ENCODE assay signal across 11 mouse cellular contexts in the genomic region with DNA sequence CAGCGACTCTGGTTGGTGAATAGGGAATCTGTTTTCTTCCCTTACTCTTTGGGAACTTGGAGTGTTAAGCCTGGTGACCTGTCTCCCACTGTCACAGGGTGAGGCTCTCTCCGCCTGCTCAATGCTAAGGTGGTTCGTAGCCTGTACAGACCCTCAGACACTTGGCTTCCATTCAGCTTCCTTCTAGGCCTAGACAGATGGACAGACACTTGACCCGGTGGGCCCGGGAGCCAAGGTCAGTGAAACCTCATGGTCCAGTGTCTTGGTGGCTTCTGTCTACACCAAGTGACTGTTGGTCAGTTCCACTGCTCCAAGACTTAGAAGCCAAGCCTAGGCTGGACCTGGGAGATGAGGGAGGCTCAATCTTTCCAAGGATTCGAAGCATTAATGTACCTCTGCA. TPM values are rescaled to one million over a fixed set of nuclear protein-coding genes. Genes with fewer than 3 reads are reported as not detected.
A peak's percentile ranks its signal among the peaks of the same experiment; 100 is the strongest.
DNase-seq lines count a peak whose midpoint lies in the region; ATAC-seq and TF ChIP-seq lines count a peak whose summit lies in the region.
"Had no signal": no experiment of that assay in that cellular context is flagged by ENCODE, and none has a peak within 500 bp of the region (broad histone marks: within the 10 kb centered on the region; RNA-seq: fewer than 3 reads in every experiment).

No protein-coding gene starts in this region.

- H3K9ac ChIP-seq in heart, embryonic 14.5 days (ENCODE audit: low read length): peak overlapping the region; percentile 84
- H3K9ac ChIP-seq in lung, postnatal 0 days (replicated peaks; ENCODE audit: low read depth): peak overlapping the region; percentile 93
- peak overlapping the region; percentile 86; the same call in 1 of the 2 replicates for H3K9ac ChIP-seq in heart, postnatal 0 days (replicated peaks; ENCODE audit: low read depth, low read length)
- H3K9ac ChIP-seq in stomach, embryonic 16.5 days (ENCODE audit: low read length): peak overlapping the region; percentile 75

- no peak for TF ChIP-seq CTCF in lung, postnatal 0 days (IDR thresholded peaks at IDR 0.05)
- TF ChIP-seq CTCF in heart, postnatal 0 days (IDR thresholded peaks at IDR 0.05; ENCODE audit: low read depth): no peak

- H3K27me3 ChIP-seq in heart, embryonic 14.5 days (ENCODE audit: control insufficient read depth, insufficient read depth, low read length): 0 out of 2 replicates have a peak, but pooled peaks cover 9% of the 10 kb centered on the region
- no peaks in the 10 kb centered on the region for H3K27me3 ChIP-seq in lung, postnatal 0 days (replicated peaks; ENCODE audit: insufficient read depth, low read length)
- H3K27me3 ChIP-seq in heart, postnatal 0 days (ENCODE audit: control insufficient read depth, insufficient read depth, low read length): no peaks in the 10 kb centered on the region
- H3K27me3 ChIP-seq in stomach, embryonic 16.5 days (ENCODE audit: control insufficient read depth, insufficient read depth, low read length): no peaks in the 10 kb centered on the region

- no peak for TF ChIP-seq EP300 in lung, postnatal 0 days (IDR thresholded peaks at IDR 0.05)
- no peak for TF ChIP-seq EP300 in heart, postnatal 0 days (IDR thresholded peaks at IDR 0.05; ENCODE audit: low read depth)

- H3K4me1 ChIP-seq in heart, embryonic 14.5 days (ENCODE audit: control insufficient read depth in 2 of 2, insufficient read depth in 2 of 2, low read length in 2 of 2): peaks cover 6 to 14% of the 10 kb centered on the region in 2 experiments; a peak in 3 of 4 replicates
- no peaks in the 10 kb centered on the region; the same call in 1 of the 2 replicates for H3K4me1 ChIP-seq in lung, postnatal 0 days (ENCODE audit: insufficient read depth, low read depth, low read length)
- H3K4me1 ChIP-seq in heart, postnatal 0 days (ENCODE audit: control insufficient read depth, insufficient read depth): peaks cover 16% of the 10 kb centered on the region; the same call in 1 of the 2 replicates
- peaks cover 22% of the 10 kb centered on the region for H3K4me1 ChIP-seq in stomach, embryonic 16.5 days (ENCODE audit: control insufficient read depth, insufficient read depth, low read length)

- H3K4me2 ChIP-seq in heart, embryonic 14.5 days (ENCODE audit: low read length): peak overlapping the region; percentile 98
- H3K4me2 ChIP-seq in lung, postnatal 0 days (replicated peaks; ENCODE audit: low read depth, low read length): peak overlapping the region; percentile 75
- H3K4me2 ChIP-seq in heart, postnatal 0 days (ENCODE audit: low read depth, low read length): peak overlapping the region; percentile 95
- peak overlapping the region; percentile 90 for H3K4me2 ChIP-seq in stomach, embryonic 16.5 days (ENCODE audit: low read depth, low read length)

- DNase-seq in heart, adult 8-10 months (ENCODE audit: low spot score): no peak
- no peak for DNase-seq in lung, postnatal 0 days (ENCODE audit: low spot score)
- no peak for DNase-seq in lung, adult 18-20 months
- DNase-seq in heart, postnatal 0 days (ENCODE audit: low spot score): no peak
- no peak for DNase-seq in thymus, postnatal 14 days
- DNase-seq: thymus, adult 2 months had no signal

- ATAC-seq in heart, embryonic 14.5 days (ENCODE audit: insufficient number of reproducible peaks, insufficient read depth, low FRiP score, low read depth): no peak
- no peak for ATAC-seq in lung, postnatal 0 days
- no peak for ATAC-seq in heart, postnatal 0 days (ENCODE audit: insufficient read depth, low read depth)
- no peak for ATAC-seq in stomach, embryonic 16.5 days (ENCODE audit: insufficient read depth, low FRiP score)
- no peak for ATAC-seq in megakaryocyte-erythroid progenitor cell, adult 5-6 weeks (replicated peaks; ENCODE audit: low FRiP score, low TSS enrichment, poor library complexity, severe bottlenecking)

- WGBS in heart, embryonic 14.5 days: 81% methylated on average over 6 of the region's 6 CpGs
- 58% methylated on average over 6 of the region's 6 CpGs for WGBS in lung, postnatal 0 days
- WGBS in heart, postnatal 0 days: 81% methylated on average over 6 of the region's 6 CpGs
- 93% methylated on average over 6 of the region's 6 CpGs for whole genome bisulfite sequencing in stomach, embryonic 16.5 days

- H3K27ac ChIP-seq in heart, embryonic 14.5 days (replicated peaks in 1 of 2; ENCODE audit: control insufficient read depth in 1 of 2, insufficient read depth in 1 of 2, low read depth in 2 of 2, low read length in 2 of 2): no peak overlapping the region
- H3K27ac ChIP-seq in lung, postnatal 0 days (ENCODE audit: low read length): peak overlapping the region; percentile 98
- 0 out of 2 replicates have a peak overlapping the region, but pooled peaks have one; percentile 18 for H3K27ac ChIP-seq in heart, postnatal 0 days (ENCODE audit: low read depth)
- peak overlapping the region; percentile 38; the same call in 1 of the 2 replicates for H3K27ac ChIP-seq in stomach, embryonic 16.5 days (ENCODE audit: low read length)

- no peaks in the 10 kb centered on the region for H3K9me3 ChIP-seq in heart, embryonic 14.5 days (ENCODE audit: control insufficient read depth, low read length)
- H3K9me3 ChIP-seq in lung, postnatal 0 days (ENCODE audit: low read length): no peaks in the 10 kb centered on the region
- no peaks in the 10 kb centered on the region for H3K9me3 ChIP-seq in heart, postnatal 0 days (replicated peaks; ENCODE audit: control insufficient read depth, low read length)
- no peaks in the 10 kb centered on the region for H3K9me3 ChIP-seq in stomach, embryonic 16.5 days (replicated peaks; ENCODE audit: control insufficient read depth, low read length)

- peak overlapping the region in 1 of 2 experiments; percentile 74; a peak in 2 of 4 replicates for H3K4me3 ChIP-seq in heart, embryonic 14.5 days (ENCODE audit: control insufficient read depth in 1 of 2, insufficient read depth in 1 of 2, low read depth in 1 of 2, low read length in 2 of 2)
- H3K4me3 ChIP-seq in lung, postnatal 0 days (ENCODE audit: low read depth, low read length): peak overlapping the region; percentile 81
- H3K4me3 ChIP-seq in heart, postnatal 0 days (ENCODE audit: low read depth, low read length): peak overlapping the region; percentile 73
- peak overlapping the region; percentile 80 for H3K4me3 ChIP-seq in stomach, embryonic 16.5 days (replicated peaks; ENCODE audit: low read length)

- H3K36me3 ChIP-seq in heart, embryonic 14.5 days (ENCODE audit: control insufficient read depth, insufficient read depth, low read length): no peaks in the 10 kb centered on the region
- peaks cover 16% of the 10 kb centered on the region for H3K36me3 ChIP-seq in lung, postnatal 0 days (ENCODE audit: insufficient read depth, low read length)
- no peaks in the 10 kb centered on the region for H3K36me3 ChIP-seq in heart, postnatal 0 days (replicated peaks; ENCODE audit: control insufficient read depth, insufficient read depth, low read length)
- H3K36me3 ChIP-seq in stomach, embryonic 16.5 days (ENCODE audit: control insufficient read depth, insufficient read depth, low read length): no peaks in the 10 kb centered on the region

RNA-seq across cellular contexts. Expression of a gene that starts 1.8 kb away (rescaled TPM):
- polyA plus RNA-seq in heart, embryonic 14.5 days (2014; fragmentation: Nextera tagmentation; extraction: Ambion mirVana): 40.6 and 40.9 TPM in 2 replicates
- 10 to 100 TPM; 22.6 to 26.6 (median 23.4) TPM for total RNA-seq in heart, adult 8-10 months (2022)
- 51.7 and 55.1 TPM in 2 replicates for polyA plus RNA-seq in lung, postnatal 0 days (2015; fragmentation: Nextera tagmentation; extraction: Ambion mirVana)
- 76.8 and 84.3 TPM in 2 replicates for total RNA-seq in heart, postnatal 0 days (2014; rRNA removed; ENCODE audit: low replicate concordance)
- 37.6 and 39.3 TPM in 2 replicates for polyA plus RNA-seq in heart, postnatal 0 days (2015; fragmentation: Nextera tagmentation; extraction: Ambion mirVana)
- 35.7 and 36.8 TPM in 2 replicates for polyA plus RNA-seq in stomach, embryonic 16.5 days (2015; fragmentation: Nextera tagmentation; extraction: Ambion mirVana)
- 19.5 and 28.4 TPM in 2 replicates for total RNA-seq in megakaryocyte-erythroid progenitor cell, adult 5-6 weeks (2014; fragmentation: Nextera tagmentation)
- total RNA-seq in megakaryocyte-erythroid progenitor cell, adult 5-6 weeks (2017): 10.2 and 16.8 TPM in 2 replicates

RNA-seq across cellular contexts. Expression of a gene that starts 2.7 kb away (rescaled TPM):
- polyA plus RNA-seq in heart, embryonic 14.5 days (2014; fragmentation: Nextera tagmentation; extraction: Ambion mirVana): 14.2 and 17.0 TPM in 2 replicates
- 100 to 1,000 TPM in 1 of 4 experiments, 10 to 100 TPM in 3; 55.1 to 104 (median 84.0) TPM for total RNA-seq in heart, adult 8-10 months (2022)
- 108 and 122 TPM in 2 replicates for polyA plus RNA-seq in lung, postnatal 0 days (2015; fragmentation: Nextera tagmentation; extraction: Ambion mirVana)
- 43.5 and 50.8 TPM in 2 replicates for total RNA-seq in heart, postnatal 0 days (2014; rRNA removed; ENCODE audit: low replicate concordance)
- 4.9 and 5.8 TPM in 2 replicates for polyA plus RNA-seq in heart, postnatal 0 days (2015; fragmentation: Nextera tagmentation; extraction: Ambion mirVana)
- polyA plus RNA-seq in stomach, embryonic 16.5 days (2015; fragmentation: Nextera tagmentation; extraction: Ambion mirVana): 0.69 and 0.92 TPM in 2 replicates
- 0.83 and 1.4 TPM in 2 replicates for total RNA-seq in megakaryocyte-erythroid progenitor cell, adult 5-6 weeks (2014; fragmentation: Nextera tagmentation)
- total RNA-seq in megakaryocyte-erythroid progenitor cell, adult 5-6 weeks (2017): 2.3 and 3.1 TPM in 2 replicates

RNA-seq across cellular contexts. Expression of a gene that starts 30.1 kb away (rescaled TPM):
- 0.19 and 5.2 TPM in 2 replicates for polyA plus RNA-seq in heart, embryonic 14.5 days (2014; fragmentation: Nextera tagmentation; extraction: Ambion mirVana)
- 10 to 100 TPM; 15.3 to 19.4 (median 18.2) TPM for total RNA-seq in heart, adult 8-10 months (2022)
- polyA plus RNA-seq in lung, postnatal 0 days (2015; fragmentation: Nextera tagmentation; extraction: Ambion mirVana): 5.2 and 8.4 TPM in 2 replicates
- total RNA-seq in heart, postnatal 0 days (2014; rRNA removed; ENCODE audit: low replicate concordance): 5.8 and 25.5 TPM in 2 replicates
- 2.7 and 5.1 TPM in 2 replicates for polyA plus RNA-seq in heart, postnatal 0 days (2015; fragmentation: Nextera tagmentation; extraction: Ambion mirVana)
- 9.2 TPM in 1 of 2 replicates, not detected in the other for polyA plus RNA-seq in stomach, embryonic 16.5 days (2015; fragmentation: Nextera tagmentation; extraction: Ambion mirVana)
- total RNA-seq in megakaryocyte-erythroid progenitor cell, adult 5-6 weeks (2014; fragmentation: Nextera tagmentation): 16.1 TPM in 1 of 2 replicates, not detected in the other
- total RNA-seq in megakaryocyte-erythroid progenitor cell, adult 5-6 weeks (2017): not detected in 2 replicates
- total RNA-seq: common myeloid progenitor, adult 5-6 weeks; monocyte, adult 5-6 weeks had no signal

RNA-seq across cellular contexts. Expression of a gene that starts 59.5 kb away (rescaled TPM):
- 166 and 175 TPM in 2 replicates for polyA plus RNA-seq in heart, embryonic 14.5 days (2014; fragmentation: Nextera tagmentation; extraction: Ambion mirVana)
- 100 to 1,000 TPM; 120 to 152 (median 139) TPM for total RNA-seq in heart, adult 8-10 months (2022)
- polyA plus RNA-seq in lung, postnatal 0 days (2015; fragmentation: Nextera tagmentation; extraction: Ambion mirVana): 166 and 184 TPM in 2 replicates
- 74.5 and 94.6 TPM in 2 replicates for total RNA-seq in heart, postnatal 0 days (2014; rRNA removed; ENCODE audit: low replicate concordance)
- 150 and 152 TPM in 2 replicates for polyA plus RNA-seq in heart, postnatal 0 days (2015; fragmentation: Nextera tagmentation; extraction: Ambion mirVana)
- 267 and 298 TPM in 2 replicates for polyA plus RNA-seq in stomach, embryonic 16.5 days (2015; fragmentation: Nextera tagmentation; extraction: Ambion mirVana)
- total RNA-seq in megakaryocyte-erythroid progenitor cell, adult 5-6 weeks (2014; fragmentation: Nextera tagmentation): 194 and 207 TPM in 2 replicates
- 46.6 and 78.6 TPM in 2 replicates for total RNA-seq in megakaryocyte-erythroid progenitor cell, adult 5-6 weeks (2017)

Comparison
In these comparisons a context has a peak if more than half of its experiments do, and no peak if none do; other contexts are left out.
1. H3K27ac ChIP-seq: peak in lung, postnatal 0 days (single experiment), heart, postnatal 0 days (single experiment) and stomach, embryonic 16.5 days (single experiment); none in heart, embryonic 14.5 days (0 of 2).
2. Peak in every context shown above with its lines, with median percentiles within 50 percentile points of each other: H3K4me2 ChIP-seq and H3K9ac ChIP-seq.